Mouse (Mus musculus) kidney, embryonic 16.5 days (tissue): ENCODE results near the gene C530008M17Rik. TPM values are rescaled to one million over a fixed set of nuclear protein-coding genes. Genes with fewer than 3 reads are reported as not detected.
A peak's percentile ranks its signal among the peaks of the same experiment; 100 is the strongest.

Experiments used
- ATAC-seq: fragments of 200-750 bp; cut with Nextera tagmentation; 2 replicates; pipeline ENCODE4 v1.8.0; 2017; ENCODE audit warnings: moderate TSS enrichment; ENCODE audit not compliant: low FRiP score, low TSS enrichment
- H3K27ac ChIP-seq: fragments of 300-500 bp; sonication (generic); 2 replicates; pipeline ENCODE4 v1.5.1; 2014; ENCODE audit warnings: low read length
- H3K27me3 ChIP-seq: fragments of 300-500 bp; sonication (generic); 2 replicates; pipeline ENCODE4 v1.6.1; 2014; ENCODE audit warnings: low read length, control low read depth, mixed read lengths; ENCODE audit not compliant: insufficient read depth
- H3K36me3 ChIP-seq: fragments of 300-500 bp; sonication (generic); 2 replicates; pipeline ENCODE4 v1.6.1; 2014; ENCODE audit warnings: low read length, control low read depth, mixed read lengths; ENCODE audit not compliant: insufficient read depth
- H3K4me1 ChIP-seq: fragments of 300-500 bp; sonication (generic); 2 replicates; pipeline ENCODE4 v1.6.1; 2014; ENCODE audit warnings: low read length, control low read depth, mixed read lengths; ENCODE audit not compliant: insufficient read depth
- H3K4me2 ChIP-seq: fragments of 300-500 bp; sonication (generic); replicated peaks from 2 replicates; pipeline ENCODE4 v1.6.1; 2014; ENCODE audit warnings: low read depth, low read length
- H3K4me3 ChIP-seq: fragments of 300-500 bp; sonication (generic); 2 replicates; pipeline ENCODE4 v1.5.1; 2014; ENCODE audit warnings: mild to moderate bottlenecking, low read length
- H3K9ac ChIP-seq: fragments of 300-500 bp; sonication (generic); replicated peaks from 2 replicates; pipeline ENCODE4 v1.6.1; 2014; ENCODE audit warnings: low read length
- H3K9me3 ChIP-seq: fragments of 300-500 bp; sonication (generic); 2 replicates; pipeline ENCODE4 v1.6.1; 2016; ENCODE audit warnings: low read length, control low read depth
- WGBS: fragments of 180-500 bp; shearing (Covaris S2); extraction: QIAGEN DNeasy Blood & Tissue Kit; methylation state at CpG from one replicate; pipeline ENCODE4 v1.1.7; 2014; 5-methylcytosine and 5-hydroxymethylcytosine counted together
- polyA plus RNA-seq: library from polyadenylated mRNA; unstranded; fragments of >200 nt; fragmentation: Nextera tagmentation; extraction: Ambion mirVana; gene quantifications from 2 replicates; pipeline ENCODE4 v1.2.1, GENCODE M21; 2015

The C530008M17Rik gene
- polyA plus RNA-seq, 1 experiment from 2014 or later: 11.7 TPM

GRCm38 (mm10) chr5:76635592-76635991 lies 20.7 kb upstream of the C530008M17Rik start:
- H3K4me2 ChIP-seq: no peak overlapping the region
- H3K9me3 ChIP-seq: 0 out of 2 replicates have a peak, but pooled peaks cover 5% of the 10 kb centered on the region
- H3K9ac ChIP-seq: no peak overlapping the region
- H3K4me3 ChIP-seq: no peak overlapping the region
- H3K27me3 ChIP-seq: no peaks in the 10 kb centered on the region
- no peak for ATAC-seq
- 91% methylated on average over 2 of the region's 2 CpGs for WGBS
- no peaks in the 10 kb centered on the region for H3K4me1 ChIP-seq
- H3K27ac ChIP-seq: no peak overlapping the region
- H3K36me3 ChIP-seq: peaks cover 48% of the 10 kb centered on the region

GRCm38 (mm10) chr5:76642076-76642475 lies 14.2 kb upstream of the C530008M17Rik start:
- no peak overlapping the region for H3K4me2 ChIP-seq
- H3K9me3 ChIP-seq: no peaks in the 10 kb centered on the region
- no peaks in the 10 kb centered on the region for H3K4me1 ChIP-seq
- ATAC-seq: no peak
- no peak overlapping the region for H3K4me3 ChIP-seq
- peaks cover 45% of the 10 kb centered on the region for H3K36me3 ChIP-seq
- H3K27me3 ChIP-seq: no peaks in the 10 kb centered on the region
- no peak overlapping the region for H3K9ac ChIP-seq
- WGBS: 90% methylated on average over 4 of the region's 4 CpGs
- no peak overlapping the region for H3K27ac ChIP-seq

GRCm38 (mm10) chr5:76644234-76644633 lies 12.1 kb upstream of the C530008M17Rik start:
- Histone ChIP-seq H3K4me2 (no peak overlapping the region), H3K4me1 (no peaks in the 10 kb centered on the region), H3K4me3 (no peak overlapping the region), H3K9me3 (no peaks in the 10 kb centered on the region), H3K36me3 (peaks cover 40% of the 10 kb centered on the region), H3K27me3 (no peaks in the 10 kb centered on the region), H3K9ac (no peak overlapping the region), H3K27ac (no peak overlapping the region)
- WGBS: 93% methylated on average over 7 of the region's 7 CpGs
- ATAC-seq: no peak

GRCm38 (mm10) chr5:76645091-76645868 lies 11.0 kb upstream of the C530008M17Rik start:
- Histone ChIP-seq H3K27ac (no peak overlapping the region), H3K27me3 (no peaks in the 10 kb centered on the region), H3K4me2 (no peak overlapping the region), H3K36me3 (peaks cover 34% of the 10 kb centered on the region), H3K4me1 (no peaks in the 10 kb centered on the region), H3K9ac (no peak overlapping the region), H3K4me3 (no peak overlapping the region), H3K9me3 (no peaks in the 10 kb centered on the region)
- WGBS: 88% methylated on average over 10 of the region's 10 CpGs
- no peak for ATAC-seq

- Histone ChIP-seq H3K9ac (no peak overlapping the region), H3K36me3 (0 out of 2 replicates have a peak, but pooled peaks cover 3% of the 10 kb centered on the region), H3K4me3 (no peak overlapping the region), H3K9me3 (no peaks in the 10 kb centered on the region), H3K4me1 (no peaks in the 10 kb centered on the region), H3K27ac (no peak overlapping the region), H3K4me2 (no peak overlapping the region), H3K27me3 (no peaks in the 10 kb centered on the region)
- 69% methylated on average over 4 of the region's 4 CpGs for WGBS
- ATAC-seq: no peak
Measured at GRCm38 (mm10) chr5:76649897-76650296, 6.4 kb upstream of the C530008M17Rik start.

GRCm38 (mm10) chr5:76651151-76651725 lies 5.1 kb upstream of the C530008M17Rik start:
- no peaks in the 10 kb centered on the region for H3K27me3 ChIP-seq
- no peak overlapping the region for H3K9ac ChIP-seq
- H3K36me3 ChIP-seq: no peaks in the 10 kb centered on the region
- ATAC-seq: peak; percentile 61
- H3K4me1 ChIP-seq: no peaks in the 10 kb centered on the region
- no peaks in the 10 kb centered on the region for H3K9me3 ChIP-seq
- H3K4me2 ChIP-seq: no peak overlapping the region
- H3K27ac ChIP-seq: no peak overlapping the region
- 58% methylated on average over 5 of the region's 5 CpGs for WGBS
- H3K4me3 ChIP-seq: no peak overlapping the region

GRCm38 (mm10) chr5:76657245-76658083 lies 1.2 kb downstream of the C530008M17Rik start:
- peaks cover 9% of the 10 kb centered on the region; the same call in 1 of the 2 replicates for H3K4me1 ChIP-seq
- H3K4me2 ChIP-seq: peak overlapping the region; percentile 96
- H3K27ac ChIP-seq: peak overlapping the region; percentile 73
- WGBS: under 1% methylated on average over 68 of the region's 80 CpGs
- peak; percentile 95 for ATAC-seq
- H3K9ac ChIP-seq: peak overlapping the region; percentile 91
- no peaks in the 10 kb centered on the region for H3K9me3 ChIP-seq
- peak overlapping the region; percentile 81 for H3K4me3 ChIP-seq
- no peaks in the 10 kb centered on the region for H3K27me3 ChIP-seq
- H3K36me3 ChIP-seq: no peaks in the 10 kb centered on the region

- Histone ChIP-seq H3K27me3 (no peaks in the 10 kb centered on the region), H3K9ac (peak overlapping the region; percentile 91), H3K4me2 (peak overlapping the region; percentile 96), H3K4me3 (peak overlapping the region; percentile 81), H3K27ac (peak overlapping the region; percentile 73), H3K4me1 (peaks cover 9% of the 10 kb centered on the region; the same call in 1 of the 2 replicates), H3K36me3 (no peaks in the 10 kb centered on the region), H3K9me3 (no peaks in the 10 kb centered on the region)
- WGBS: under 1% methylated on average over 38 of the region's 38 CpGs
- ATAC-seq: peak; percentile 85
Measured at GRCm38 (mm10) chr5:76658084-76658934, 2.0 kb downstream of the C530008M17Rik start.
